Mouse (Mus musculus): ENCODE measurements around the gene Tada2b. TPM values are rescaled to one million over a fixed set of nuclear protein-coding genes. Genes with fewer than 3 reads are reported as not detected.

Gene Tada2b
- polyA plus RNA-seq, 1 experiment = 8.6 TPM

GRCm38 (mm10) chr5:36451119-36451518 lies 33.0 kb downstream of the Tada2b start:
- 21% methylated on average over 9 of the region's 10 CpGs for WGBS
- no peak overlapping the region for H3K27ac ChIP-seq (ENCODE audit: insufficient read depth, low read depth, low read length)

GRCm38 (mm10) chr5:36449710-36450358 lies 34.3 kb downstream of the Tada2b start:
- TF ChIP-seq POLR2A (IDR thresholded peaks at IDR 0.05; ENCODE audit: low read depth, low read length) = no peak
- H3K27ac ChIP-seq (ENCODE audit: insufficient read depth, low read depth, low read length) = no peak overlapping the region
- WGBS = 71% methylated on average over 6 of the region's 6 CpGs
- H3K27me3 ChIP-seq (ENCODE audit: control insufficient read depth, insufficient read depth, low read length) = no peaks in the 10 kb centered on the region
- no peaks in the 10 kb centered on the region for H3K36me3 ChIP-seq (ENCODE audit: control insufficient read depth, insufficient read depth, low read length)
- no peak overlapping the region for H3K4me3 ChIP-seq (ENCODE audit: low read depth, low read length)
- H3K4me1 ChIP-seq (ENCODE audit: control insufficient read depth, insufficient read depth, insufficient read length, low read length) = peaks cover 3% of the 10 kb centered on the region

More at GRCm38 (mm10) chr5:36451119-36451518, 33.0 kb downstream of the Tada2b start:
- no peaks in the 10 kb centered on the region for H3K27me3 ChIP-seq (ENCODE audit: control insufficient read depth, insufficient read depth, low read length)
- peaks cover 2% of the 10 kb centered on the region for H3K4me1 ChIP-seq (ENCODE audit: control insufficient read depth, insufficient read depth, insufficient read length, low read length)
- no peak overlapping the region for H3K4me3 ChIP-seq (ENCODE audit: low read depth, low read length)
- no peaks in the 10 kb centered on the region for H3K36me3 ChIP-seq (ENCODE audit: control insufficient read depth, insufficient read depth, low read length)
- TF ChIP-seq POLR2A (IDR thresholded peaks at IDR 0.05; ENCODE audit: low read depth, low read length) = no peak
- no peak for TF ChIP-seq CTCF (IDR thresholded peaks at IDR 0.05; ENCODE audit: extremely low read depth, insufficient read length, insufficient replicate concordance, low read depth, low read length)

- peaks cover 3% of the 10 kb centered on the region for H3K4me1 ChIP-seq (ENCODE audit: control insufficient read depth, insufficient read depth, insufficient read length, low read length)
- TF ChIP-seq CTCF (IDR thresholded peaks at IDR 0.05; ENCODE audit: extremely low read depth, insufficient read length, insufficient replicate concordance, low read depth, low read length) (no peak), POLR2A (IDR thresholded peaks at IDR 0.05; ENCODE audit: low read depth, low read length) (no peak)
- H3K27me3 ChIP-seq (ENCODE audit: control insufficient read depth, insufficient read depth, low read length) = no peaks in the 10 kb centered on the region
- H3K36me3 ChIP-seq (ENCODE audit: control insufficient read depth, insufficient read depth, low read length) = no peaks in the 10 kb centered on the region
- no peak overlapping the region for H3K4me3 ChIP-seq (ENCODE audit: low read depth, low read length)
- no peak overlapping the region for H3K27ac ChIP-seq (ENCODE audit: insufficient read depth, low read depth, low read length)
- WGBS = 93% methylated on average over 12 of the region's 12 CpGs
Measured at GRCm38 (mm10) chr5:36447872-36448271, 36.2 kb downstream of the Tada2b start.

- WGBS = 27% methylated on average over 9 of the region's 9 CpGs
- Histone ChIP-seq H3K36me3 (ENCODE audit: control insufficient read depth, insufficient read depth, low read length) (no peaks in the 10 kb centered on the region), H3K4me1 (ENCODE audit: control insufficient read depth, insufficient read depth, insufficient read length, low read length) (peaks cover 3% of the 10 kb centered on the region), H3K4me3 (ENCODE audit: low read depth, low read length) (no peak overlapping the region), H3K27ac (ENCODE audit: insufficient read depth, low read depth, low read length) (no peak overlapping the region), H3K27me3 (ENCODE audit: control insufficient read depth, insufficient read depth, low read length) (no peaks in the 10 kb centered on the region)
- TF ChIP-seq POLR2A (IDR thresholded peaks at IDR 0.05; ENCODE audit: low read depth, low read length) (no peak), CTCF (IDR thresholded peaks at IDR 0.05; ENCODE audit: extremely low read depth, insufficient read length, insufficient replicate concordance, low read depth, low read length) (no peak)
Measured at GRCm38 (mm10) chr5:36446166-36446890, 37.8 kb downstream of the Tada2b start.

GRCm38 (mm10) chr5:36445028-36445427 lies 39.1 kb downstream of the Tada2b start:
- WGBS = 35% methylated on average over 8 of the region's 8 CpGs
- no peak overlapping the region for H3K4me3 ChIP-seq (ENCODE audit: low read depth, low read length)
- no peak overlapping the region for H3K27ac ChIP-seq (ENCODE audit: insufficient read depth, low read depth, low read length)
- no peak for TF ChIP-seq POLR2A (IDR thresholded peaks at IDR 0.05; ENCODE audit: low read depth, low read length)
- no peak for TF ChIP-seq CTCF (IDR thresholded peaks at IDR 0.05; ENCODE audit: extremely low read depth, insufficient read length, insufficient replicate concordance, low read depth, low read length)
- H3K36me3 ChIP-seq (ENCODE audit: control insufficient read depth, insufficient read depth, low read length) = no peaks in the 10 kb centered on the region
- no peaks in the 10 kb centered on the region for H3K27me3 ChIP-seq (ENCODE audit: control insufficient read depth, insufficient read depth, low read length)
- peaks cover 3% of the 10 kb centered on the region for H3K4me1 ChIP-seq (ENCODE audit: control insufficient read depth, insufficient read depth, insufficient read length, low read length)

- 63% methylated on average over 4 of the region's 4 CpGs for WGBS
- Histone ChIP-seq H3K27me3 (ENCODE audit: control insufficient read depth, insufficient read depth, low read length) (no peaks in the 10 kb centered on the region), H3K4me3 (ENCODE audit: low read depth, low read length) (no peak overlapping the region), H3K4me1 (ENCODE audit: control insufficient read depth, insufficient read depth, insufficient read length, low read length) (peaks cover 3% of the 10 kb centered on the region), H3K36me3 (ENCODE audit: control insufficient read depth, insufficient read depth, low read length) (no peaks in the 10 kb centered on the region), H3K27ac (ENCODE audit: insufficient read depth, low read depth, low read length) (no peak overlapping the region)
- TF ChIP-seq CTCF (IDR thresholded peaks at IDR 0.05; ENCODE audit: extremely low read depth, insufficient read length, insufficient replicate concordance, low read depth, low read length) (no peak), POLR2A (IDR thresholded peaks at IDR 0.05; ENCODE audit: low read depth, low read length) (no peak)
Measured at GRCm38 (mm10) chr5:36444611-36445010, 39.5 kb downstream of the Tada2b start.

GRCm38 (mm10) chr5:36440741-36441140 lies 43.3 kb downstream of the Tada2b start:
- no peak overlapping the region for H3K27ac ChIP-seq (ENCODE audit: insufficient read depth, low read depth, low read length)
- WGBS = 43% methylated on average over 3 of the region's 3 CpGs
- H3K27me3 ChIP-seq (ENCODE audit: control insufficient read depth, insufficient read depth, low read length) = no peaks in the 10 kb centered on the region
- no peak overlapping the region for H3K4me3 ChIP-seq (ENCODE audit: low read depth, low read length)
- H3K36me3 ChIP-seq (ENCODE audit: control insufficient read depth, insufficient read depth, low read length) = no peaks in the 10 kb centered on the region
- TF ChIP-seq CTCF (IDR thresholded peaks at IDR 0.05; ENCODE audit: extremely low read depth, insufficient read length, insufficient replicate concordance, low read depth, low read length) (no peak), POLR2A (IDR thresholded peaks at IDR 0.05; ENCODE audit: low read depth, low read length) (no peak)
- H3K4me1 ChIP-seq (ENCODE audit: control insufficient read depth, insufficient read depth, insufficient read length, low read length) = no peaks in the 10 kb centered on the region

All from small intestine, adult 2 months (tissue).